Mouse (Mus musculus) midbrain, postnatal 0 days (tissue): ENCODE measurements around the gene Tbc1d1. TPM values are rescaled to one million over a fixed set of nuclear protein-coding genes. Genes with fewer than 3 reads are reported as not detected.

Source experiments
- ATAC-seq: fragments of 200-750 bp; cut with Nextera tagmentation; 2 replicates; pipeline ENCODE4 v1.8.0; 2017; ENCODE audit warnings: moderate number of reproducible peaks, mild to moderate bottlenecking, moderate TSS enrichment, moderate library complexity; ENCODE audit not compliant: low FRiP score
- DNase-seq: peaks from one replicate; pipeline ENCODE4 v3.0.0-alpha.2; 2015; ENCODE audit warnings: low spot score
- H3K27ac ChIP-seq: fragments of 300-500 bp; sonication (generic); 2 replicates; pipeline ENCODE4 v1.5.1; 2014; ENCODE audit warnings: low read depth, mild to moderate bottlenecking, low read length, mixed read lengths
- H3K27me3 ChIP-seq: fragments of 300-500 bp; sonication (generic); 2 replicates; pipeline ENCODE4 v1.6.1; 2014; ENCODE audit warnings: low read length, control low read depth, mixed read lengths; ENCODE audit not compliant: insufficient read depth
- H3K36me3 ChIP-seq: fragments of 300-500 bp; sonication (generic); 2 replicates; pipeline ENCODE4 v1.6.1; 2014; ENCODE audit warnings: low read length, control low read depth, mixed read lengths; ENCODE audit not compliant: insufficient read depth
- H3K4me1 ChIP-seq: fragments of 300-500 bp; sonication (generic); 2 replicates; pipeline ENCODE4 v1.6.1; 2014; ENCODE audit warnings: mild to moderate bottlenecking, control low read depth, antibody characterized with exemption, low read length, mixed read lengths; ENCODE audit not compliant: insufficient read depth
- H3K4me2 ChIP-seq: fragments of 300-500 bp; sonication (generic); 2 replicates; pipeline ENCODE4 v1.6.1; 2014; ENCODE audit warnings: low read depth, mild to moderate bottlenecking, low read length, mixed read lengths; ENCODE audit not compliant: poor library complexity, severe bottlenecking
- H3K4me3 ChIP-seq: fragments of 300-500 bp; sonication (generic); 2 replicates; pipeline ENCODE4 v1.5.1; 2014; ENCODE audit warnings: low read depth, mild to moderate bottlenecking, low read length, moderate library complexity
- H3K9ac ChIP-seq: fragments of 300-500 bp; sonication (generic); replicated peaks from 2 replicates; pipeline ENCODE4 v1.6.1; 2014; ENCODE audit warnings: mild to moderate bottlenecking, low read length, moderate library complexity, mixed read lengths; ENCODE audit not compliant: poor library complexity, severe bottlenecking
- H3K9me3 ChIP-seq: fragments of 300-500 bp; sonication (generic); 2 replicates; pipeline ENCODE4 v1.6.1; 2016; ENCODE audit warnings: low read length, control low read depth
- CTCF ChIP-seq: IDR thresholded peaks from 2 replicates; pipeline ENCODE4 v1.5.1; 2016; ENCODE audit warnings: antibody characterized with exemption, mild to moderate bottlenecking
- WGBS: fragments of 180-500 bp; shearing (Covaris S2); extraction: QIAGEN DNeasy Blood & Tissue Kit; methylation state at CpG from one replicate; pipeline ENCODE4 v1.1.7; 2014; 5-methylcytosine and 5-hydroxymethylcytosine counted together
- polyA plus RNA-seq: library from polyadenylated mRNA; unstranded; fragments of >200 nt; fragmentation: Nextera tagmentation; extraction: Ambion mirVana; gene quantifications from 2 replicates; pipeline ENCODE4 v1.2.1, GENCODE M21; 2015
- total RNA-seq: library from RNA; depleted of rRNA; stranded (reverse); fragments of >200 nt; gene quantifications from 2 replicates; pipeline ENCODE4 v1.2.3, GENCODE M21; 2014

Tbc1d1 gene
- total and polyA plus RNA-seq, 2 experiments from 2014 or later = 5.6 to 11.3 TPM

DNA sequence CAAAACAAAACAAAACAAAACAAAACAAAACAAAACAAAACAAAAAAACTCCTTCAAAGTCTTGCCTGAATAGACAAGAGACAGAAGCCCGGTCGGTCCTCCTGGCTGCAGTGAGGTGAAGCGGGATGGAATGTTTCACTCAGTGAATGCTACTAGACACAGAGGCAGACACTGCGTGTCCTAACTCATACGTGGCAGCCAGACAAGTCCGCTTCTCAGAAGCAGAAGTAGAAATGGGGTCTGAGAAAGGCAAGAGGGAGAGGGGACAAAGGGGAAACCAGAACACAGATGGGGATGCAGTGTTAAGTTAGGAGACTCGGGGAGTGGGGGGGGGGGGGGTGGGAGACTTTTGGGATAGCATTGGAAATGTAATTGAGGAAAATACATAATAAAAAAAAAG, 220.4 kb downstream of the Tbc1d1 start:
- Histone ChIP-seq H3K9ac (no peak overlapping the region), H3K4me1 (peaks cover 3% of the 10 kb centered on the region; the same call in 1 of the 2 replicates), H3K27ac (no peak overlapping the region), H3K36me3 (no peaks in the 10 kb centered on the region), H3K4me3 (no peak overlapping the region), H3K27me3 (no peaks in the 10 kb centered on the region), H3K4me2 (no peak overlapping the region), H3K9me3 (no peaks in the 10 kb centered on the region)
- WGBS = 65% methylated on average over 7 of the region's 7 CpGs
- no peak for ATAC-seq
- DNase-seq = no peak
- TF ChIP-seq CTCF = no peak

DNA sequence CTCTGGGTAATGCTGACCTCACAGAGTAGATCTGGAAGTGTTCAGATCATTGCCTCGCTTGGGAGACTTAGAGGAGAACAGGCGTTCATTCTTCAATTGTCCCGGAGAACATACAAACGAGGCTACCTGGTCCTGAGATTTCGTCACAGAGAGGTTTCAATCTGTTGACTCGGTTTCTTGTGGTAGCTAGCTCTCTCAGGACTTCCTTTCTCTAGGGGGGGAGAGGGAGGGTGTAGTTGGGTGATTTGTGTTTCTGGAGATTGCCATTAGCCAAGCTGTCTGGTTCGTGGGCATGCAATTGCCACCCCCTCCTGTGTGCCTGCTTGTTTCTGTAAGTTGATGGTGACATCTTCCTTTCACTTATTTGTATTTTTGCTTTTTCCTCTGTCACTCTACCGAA, 221.6 kb downstream of the Tbc1d1 start:
- no peak overlapping the region for H3K4me3 ChIP-seq
- no peak for TF ChIP-seq CTCF

DNA sequence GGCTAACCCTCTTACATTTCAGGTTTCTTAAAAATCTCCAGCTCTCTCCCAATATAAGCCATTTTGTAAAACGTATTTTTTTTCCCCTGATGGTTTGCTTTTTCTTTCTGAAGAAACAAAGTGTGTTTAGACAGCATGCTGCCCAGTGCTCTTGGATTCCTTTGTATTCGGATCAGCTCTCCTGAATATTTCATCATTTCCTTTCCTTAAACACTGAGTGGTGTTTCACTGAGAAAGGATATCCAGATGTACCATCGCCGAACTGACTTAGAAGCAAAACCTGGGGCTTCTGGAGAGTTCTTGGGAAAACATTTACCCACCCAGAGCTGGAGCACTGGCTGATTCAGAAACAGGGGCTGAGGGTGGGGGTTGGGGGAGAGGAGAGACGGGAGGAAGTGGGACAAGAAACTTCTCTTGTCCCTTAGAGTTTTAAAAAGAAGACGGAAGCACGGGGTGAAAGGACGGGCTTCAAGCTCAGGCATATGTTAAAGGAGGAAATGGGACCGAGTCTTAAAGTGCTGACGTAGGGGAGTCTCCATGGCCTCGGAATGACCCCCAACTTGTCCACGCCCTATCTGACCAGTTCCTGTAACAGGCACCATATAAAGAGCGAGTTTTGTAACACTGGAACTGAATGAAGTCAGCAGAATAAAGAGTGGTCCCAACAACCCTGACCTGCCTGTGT, 222.6 kb downstream of the Tbc1d1 start:
- no peak for DNase-seq

More for the DNA sequence above, 221.6 kb downstream of the Tbc1d1 start:
- H3K9ac ChIP-seq = no peak overlapping the region
- no peak for ATAC-seq
- H3K27ac ChIP-seq = no peak overlapping the region
- no peaks in the 10 kb centered on the region for H3K27me3 ChIP-seq
- WGBS = 83% methylated on average over 8 of the region's 8 CpGs
- H3K9me3 ChIP-seq = no peaks in the 10 kb centered on the region
- no peaks in the 10 kb centered on the region for H3K36me3 ChIP-seq
- H3K4me2 ChIP-seq = no peak overlapping the region
- no peak for DNase-seq
- peaks cover 3% of the 10 kb centered on the region; the same call in 1 of the 2 replicates for H3K4me1 ChIP-seq

DNA sequence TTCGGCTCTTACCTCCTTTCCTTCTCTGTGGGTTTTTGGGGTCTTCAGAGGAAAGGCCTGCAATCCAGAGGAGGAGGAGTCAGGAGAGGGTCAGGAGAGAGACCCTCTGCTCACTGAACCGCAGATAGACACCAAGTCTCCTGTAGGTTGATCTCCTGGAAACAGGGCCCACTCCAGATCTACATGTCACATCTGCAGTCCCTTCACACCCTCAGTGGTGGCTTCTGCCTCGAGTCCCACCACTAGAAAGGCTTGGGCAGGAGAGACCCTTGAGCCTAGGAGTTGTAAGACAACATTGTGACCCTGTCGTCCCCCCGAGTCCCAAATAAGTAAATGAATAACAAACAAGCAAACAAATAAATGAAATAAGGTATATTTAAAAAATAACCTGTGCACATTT, 223.7 kb downstream of the Tbc1d1 start:
- H3K9ac ChIP-seq = no peak overlapping the region
- H3K4me3 ChIP-seq = no peak overlapping the region
- peaks cover 3% of the 10 kb centered on the region; the same call in 1 of the 2 replicates for H3K4me1 ChIP-seq
- no peaks in the 10 kb centered on the region for H3K9me3 ChIP-seq
- H3K36me3 ChIP-seq = no peaks in the 10 kb centered on the region
- no peak for TF ChIP-seq CTCF
- no peak overlapping the region for H3K4me2 ChIP-seq
- no peaks in the 10 kb centered on the region for H3K27me3 ChIP-seq
- H3K27ac ChIP-seq = no peak overlapping the region
- ATAC-seq (no peak), DNase-seq (no peak)
- WGBS = 86% methylated on average over 5 of the region's 5 CpGs

More for the DNA sequence above, 222.6 kb downstream of the Tbc1d1 start:
- Histone ChIP-seq H3K9me3 (no peaks in the 10 kb centered on the region), H3K9ac (no peak overlapping the region), H3K4me3 (no peak overlapping the region), H3K36me3 (no peaks in the 10 kb centered on the region), H3K27me3 (no peaks in the 10 kb centered on the region), H3K4me1 (peaks cover 3% of the 10 kb centered on the region; the same call in 1 of the 2 replicates), H3K27ac (no peak overlapping the region), H3K4me2 (no peak overlapping the region)
- no peak for ATAC-seq
- 68% methylated on average over 13 of the region's 13 CpGs for WGBS
- TF ChIP-seq CTCF = no peak

DNA sequence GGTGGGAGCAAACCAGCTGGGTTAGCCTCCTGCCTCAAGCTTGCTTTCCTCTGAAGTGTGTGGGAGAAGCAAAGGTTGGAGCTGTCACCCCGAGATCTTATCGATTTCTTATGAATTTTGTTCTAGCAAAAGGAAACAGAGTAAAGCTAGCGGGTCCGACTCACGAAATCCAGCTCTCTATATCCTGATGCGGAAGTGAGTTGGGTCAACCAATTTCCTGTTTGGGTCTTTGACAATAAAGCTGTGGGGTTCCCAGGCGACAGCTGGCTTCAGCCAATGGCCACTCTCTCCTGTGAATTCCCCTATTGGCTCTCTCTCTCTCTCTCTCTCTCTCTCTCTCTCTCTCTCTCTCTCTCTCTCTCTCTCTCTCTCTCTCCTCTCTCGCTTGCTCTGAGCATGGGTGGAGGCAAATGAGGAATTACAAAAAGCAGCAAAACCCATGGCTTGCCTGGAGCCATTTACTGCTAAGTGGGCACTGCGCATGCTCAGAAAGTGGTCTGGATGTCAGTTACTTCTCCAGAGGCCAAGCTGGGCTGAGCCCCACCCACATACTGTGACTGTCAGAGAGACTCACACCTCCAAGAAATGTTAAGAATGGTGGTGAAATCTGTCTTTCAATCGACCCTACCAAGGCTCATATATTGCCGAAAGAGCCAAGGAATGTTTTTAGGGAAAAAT, 224.7 kb downstream of the Tbc1d1 start:
- H3K4me2 ChIP-seq = no peak overlapping the region
- TF ChIP-seq CTCF = no peak
- no peaks in the 10 kb centered on the region for H3K36me3 ChIP-seq
- WGBS = 59% methylated on average over 11 of the region's 11 CpGs
- no peak overlapping the region for H3K4me3 ChIP-seq
- peaks cover 3% of the 10 kb centered on the region; the same call in 1 of the 2 replicates for H3K4me1 ChIP-seq
- no peak overlapping the region for H3K9ac ChIP-seq
- DNase-seq = peak; percentile 55
- no peak overlapping the region for H3K27ac ChIP-seq
- no peak for ATAC-seq
- H3K9me3 ChIP-seq = no peaks in the 10 kb centered on the region
- H3K27me3 ChIP-seq = no peaks in the 10 kb centered on the region

DNA sequence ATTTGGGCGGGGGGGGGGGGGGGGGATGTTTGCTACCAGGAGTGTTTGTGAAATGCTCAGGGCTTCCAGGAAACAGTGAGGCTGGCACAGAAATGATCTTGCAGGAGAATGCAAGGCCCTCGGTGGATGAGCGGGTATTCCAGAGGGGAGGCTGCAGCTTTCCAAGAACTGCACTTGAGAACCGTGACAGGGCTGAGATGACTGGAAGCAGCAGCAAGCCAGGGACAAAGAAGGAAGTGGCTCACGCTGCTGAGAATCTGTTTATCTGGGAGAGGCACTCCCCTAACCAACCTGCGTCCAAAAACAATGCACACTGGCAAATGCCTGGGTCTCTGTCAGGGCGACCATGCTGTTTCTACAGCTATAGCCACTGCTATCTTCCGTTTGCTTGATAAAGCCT, 225.4 kb downstream of the Tbc1d1 start:
- H3K4me1 ChIP-seq = peaks cover 3% of the 10 kb centered on the region; the same call in 1 of the 2 replicates
- H3K27ac ChIP-seq = no peak overlapping the region; the same call in 1 of the 2 replicates
- no peak overlapping the region for H3K4me2 ChIP-seq
- H3K27me3 ChIP-seq = no peaks in the 10 kb centered on the region
- WGBS = 34% methylated on average over 8 of the region's 8 CpGs
- DNase-seq = no peak
- H3K4me3 ChIP-seq = no peak overlapping the region
- no peak overlapping the region for H3K9ac ChIP-seq
- H3K9me3 ChIP-seq = no peaks in the 10 kb centered on the region
- H3K36me3 ChIP-seq = no peaks in the 10 kb centered on the region
- no peak for ATAC-seq
- no peak for TF ChIP-seq CTCF
